Mouse (Mus musculus): ENCODE results near the gene 4930451I11Rik. TPM values are rescaled to one million over a fixed set of nuclear protein-coding genes. Genes with fewer than 3 reads are reported as not detected.

The 4930451I11Rik gene
- polyA plus RNA-seq, 1 experiment from 2014 or later = not detected

GRCm38 (mm10) chr7:126780971-126781635, 50.3 kb downstream of the 4930451I11Rik start, which contains the start of gene Tbx6:
TSS of gene Tbx6 (plus strand) at chr7:126781483.
- TF ChIP-seq CTCF (IDR thresholded peaks at IDR 0.05; ENCODE audit: low read depth) = no peak
- H3K27ac ChIP-seq (ENCODE audit: low read depth, low read length) = no peak within 1 kb of the TSS
- peak within 1 kb of the TSS; percentile 37; the same call in 1 of the 2 replicates for H3K9ac ChIP-seq (ENCODE audit: low read depth, low read length)
- 7% methylated on average over 22 of the region's 22 CpGs for WGBS
- H3K4me3 ChIP-seq (ENCODE audit: low read depth, low read length) = peak within 1 kb of the TSS; percentile 36
- no peaks in the 10 kb centered on the region for H3K27me3 ChIP-seq (replicated peaks; ENCODE audit: control insufficient read depth, insufficient read depth, low read length)
- no peaks in the 10 kb centered on the region; the same call in 1 of the 2 replicates for H3K4me1 ChIP-seq (replicated peaks; ENCODE audit: control insufficient read depth, insufficient read depth, low read length)
- 0 out of 2 replicates have a peak, but pooled peaks have one; percentile 0 for ATAC-seq
- H3K9me3 ChIP-seq (ENCODE audit: control insufficient read depth) = no peaks in the 10 kb centered on the region
- H3K4me2 ChIP-seq (replicated peaks; ENCODE audit: low read depth) = peak within 1 kb of the TSS; percentile 77
- H3K36me3 ChIP-seq (ENCODE audit: control insufficient read depth, insufficient read depth) = peaks cover 12% of the 10 kb centered on the region

Other genes starting within 250 kb of the 4930451I11Rik start
- 0.44 and 0.57 TPM in 2 replicates for gene Apobr, start 246.7 kb downstream of the 4930451I11Rik start, polyA plus RNA-seq (2015; fragmentation: Nextera tagmentation; extraction: Ambion mirVana)
- 62.9 and 66.6 TPM in 2 replicates for gene Cln3, start 245.8 kb downstream of the 4930451I11Rik start, polyA plus RNA-seq (2015; fragmentation: Nextera tagmentation; extraction: Ambion mirVana)
- 0.14 TPM in 1 of 2 replicates, not detected in the other for gene Il27, start 236.7 kb downstream of the 4930451I11Rik start, polyA plus RNA-seq (2015; fragmentation: Nextera tagmentation; extraction: Ambion mirVana)
- 28.2 and 30.8 TPM in 2 replicates for gene Nupr1, start 200.8 kb downstream of the 4930451I11Rik start, polyA plus RNA-seq (2015; fragmentation: Nextera tagmentation; extraction: Ambion mirVana)
- gene Sgf29, start 182.3 kb downstream of the 4930451I11Rik start, polyA plus RNA-seq (2015; fragmentation: Nextera tagmentation; extraction: Ambion mirVana) = 21.7 and 25.8 TPM in 2 replicates
- 6.8 and 8.2 TPM in 2 replicates for gene Sult1a1, start 155.2 kb downstream of the 4930451I11Rik start, polyA plus RNA-seq (2015; fragmentation: Nextera tagmentation; extraction: Ambion mirVana)
- gene Bola2, start 136.2 kb downstream of the 4930451I11Rik start, polyA plus RNA-seq (2015; fragmentation: Nextera tagmentation; extraction: Ambion mirVana) = 80.4 and 98.2 TPM in 2 replicates
- gene Slx1b, start 135.9 kb downstream of the 4930451I11Rik start, polyA plus RNA-seq (2015; fragmentation: Nextera tagmentation; extraction: Ambion mirVana) = 4.8 and 5.5 TPM in 2 replicates
- 21.5 TPM in 2 replicates for gene Coro1a, start 123.9 kb downstream of the 4930451I11Rik start, polyA plus RNA-seq (2015; fragmentation: Nextera tagmentation; extraction: Ambion mirVana)
- gene Mapk3, start 72.0 kb downstream of the 4930451I11Rik start, polyA plus RNA-seq (2015; fragmentation: Nextera tagmentation; extraction: Ambion mirVana) = 131 and 142 TPM in 2 replicates
- gene Gdpd3, start 65.3 kb downstream of the 4930451I11Rik start, polyA plus RNA-seq (2015; fragmentation: Nextera tagmentation; extraction: Ambion mirVana) = 13.9 and 14.6 TPM in 2 replicates
- 63.1 and 64.6 TPM in 2 replicates for gene Ypel3, start 54.7 kb downstream of the 4930451I11Rik start, polyA plus RNA-seq (2015; fragmentation: Nextera tagmentation; extraction: Ambion mirVana)
- gene Tbx6, start 50.2 kb downstream of the 4930451I11Rik start, polyA plus RNA-seq (2015; fragmentation: Nextera tagmentation; extraction: Ambion mirVana) = 0.17 TPM in 2 replicates
- 134 and 135 TPM in 2 replicates for gene Ppp4c, start 39.1 kb downstream of the 4930451I11Rik start, polyA plus RNA-seq (2015; fragmentation: Nextera tagmentation; extraction: Ambion mirVana)
- gene Fam57b, start 34.0 kb downstream of the 4930451I11Rik start, polyA plus RNA-seq (2015; fragmentation: Nextera tagmentation; extraction: Ambion mirVana) = 0.97 and 1.2 TPM in 2 replicates
- gene Doc2a, start 15.8 kb upstream of the 4930451I11Rik start, polyA plus RNA-seq (2015; fragmentation: Nextera tagmentation; extraction: Ambion mirVana) = 1.5 and 1.6 TPM in 2 replicates
- gene Hirip3, start 30.3 kb upstream of the 4930451I11Rik start, polyA plus RNA-seq (2015; fragmentation: Nextera tagmentation; extraction: Ambion mirVana) = 7.2 and 9.5 TPM in 2 replicates
- gene Ino80e, start 30.7 kb upstream of the 4930451I11Rik start, polyA plus RNA-seq (2015; fragmentation: Nextera tagmentation; extraction: Ambion mirVana) = 36.4 and 37.4 TPM in 2 replicates
- 11.5 and 12.9 TPM in 2 replicates for gene Taok2, start 53.1 kb upstream of the 4930451I11Rik start, polyA plus RNA-seq (2015; fragmentation: Nextera tagmentation; extraction: Ambion mirVana)
- 71.1 and 73.5 TPM in 2 replicates for gene Tmem219, start 91.3 kb upstream of the 4930451I11Rik start, polyA plus RNA-seq (2015; fragmentation: Nextera tagmentation; extraction: Ambion mirVana)
- gene Kctd13, start 97.2 kb upstream of the 4930451I11Rik start, polyA plus RNA-seq (2015; fragmentation: Nextera tagmentation; extraction: Ambion mirVana) = 11.4 and 11.9 TPM in 2 replicates
- gene Asphd1, start 117.9 kb upstream of the 4930451I11Rik start, polyA plus RNA-seq (2015; fragmentation: Nextera tagmentation; extraction: Ambion mirVana) = 0.16 and 0.21 TPM in 2 replicates
- gene Sez6l2, start 118.9 kb upstream of the 4930451I11Rik start, polyA plus RNA-seq (2015; fragmentation: Nextera tagmentation; extraction: Ambion mirVana) = 1.3 and 1.9 TPM in 2 replicates
- 159 and 169 TPM in 2 replicates for gene Cdipt, start 144.3 kb upstream of the 4930451I11Rik start, polyA plus RNA-seq (2015; fragmentation: Nextera tagmentation; extraction: Ambion mirVana)
- 3.2 TPM in 2 replicates for gene Cdiptos, start 144.5 kb upstream of the 4930451I11Rik start, polyA plus RNA-seq (2015; fragmentation: Nextera tagmentation; extraction: Ambion mirVana)
- gene Mvp, start 183.0 kb upstream of the 4930451I11Rik start, polyA plus RNA-seq (2015; fragmentation: Nextera tagmentation; extraction: Ambion mirVana) = 79.8 and 81.0 TPM in 2 replicates
- 0.68 TPM in 1 of 2 replicates, not detected in the other for gene Pagr1b, start 184.8 kb upstream of the 4930451I11Rik start, polyA plus RNA-seq (2015; fragmentation: Nextera tagmentation; extraction: Ambion mirVana)
- 26.4 and 37.5 TPM in 2 replicates for gene Pagr1a, start 185.7 kb upstream of the 4930451I11Rik start, polyA plus RNA-seq (2015; fragmentation: Nextera tagmentation; extraction: Ambion mirVana)
- gene Gm42742, start 189.5 kb upstream of the 4930451I11Rik start, polyA plus RNA-seq (2015; fragmentation: Nextera tagmentation; extraction: Ambion mirVana) = 15.7 and 27.1 TPM in 2 replicates
- 2.5 and 2.7 TPM in 2 replicates for gene Prrt2, start 189.6 kb upstream of the 4930451I11Rik start, polyA plus RNA-seq (2015; fragmentation: Nextera tagmentation; extraction: Ambion mirVana)
- gene Maz, start 195.4 kb upstream of the 4930451I11Rik start, polyA plus RNA-seq (2015; fragmentation: Nextera tagmentation; extraction: Ambion mirVana) = 32.6 and 33.9 TPM in 2 replicates
- gene Kif22, start 210.8 kb upstream of the 4930451I11Rik start, polyA plus RNA-seq (2015; fragmentation: Nextera tagmentation; extraction: Ambion mirVana) = 24.0 and 24.2 TPM in 2 replicates

All from intestine, postnatal 0 days (tissue).